Mouse (Mus musculus): ENCODE measurements at regions not wholly inside any gene's neighbourhood (a gene's known extent, or its start where the extent isn't known, plus 50 kb on each side); places are given as distances from the start of the nearest gene placed in this dataset.

GRCm38 (mm10) chr4:82234443-82234842, 471.1 kb downstream of the Nfib start:
- TF ChIP-seq CTCF (conservative IDR thresholded peaks at IDR 0.05; ENCODE audit: insufficient read depth, insufficient read length, low read depth, low read length) (no peak), POLR2A (IDR thresholded peaks at IDR 0.05; ENCODE audit: low read depth, low read length) (no peak)

All from kidney, adult 2 months (tissue).